Mouse (Mus musculus): ENCODE measurements around the gene Olfr1175-ps. TPM values are rescaled to one million over a fixed set of nuclear protein-coding genes. Genes with fewer than 3 reads are reported as not detected.

Gene Olfr1175-ps
- not detected in 2 replicates for polyA plus RNA-seq (2012; rRNA removed)

GRCm38 (mm10) chr2:88327115-88327514, at the start of gene Olfr1175-ps:
Gene Olfr1175-ps, minus strand, starts transcription at chr2:88327215.
- DNase-seq (ENCODE audit: low read depth), result no peak

- DNase-seq (ENCODE audit: low read depth), result no peak
Observed at GRCm38 (mm10) chr2:88356304-88356703, 29.3 kb upstream of the Olfr1175-ps start.

- no peak for DNase-seq (ENCODE audit: low read depth)
Observed at GRCm38 (mm10) chr2:88346392-88346791, 19.4 kb upstream of the Olfr1175-ps start, which contains the start of gene Olfr1177-ps. Gene Olfr1177-ps, minus strand, starts transcription at chr2:88346492.

- DNase-seq (ENCODE audit: low read depth), result no peak
Observed at GRCm38 (mm10) chr2:88336421-88336820, 9.4 kb upstream of the Olfr1175-ps start, which contains the start of gene Olfr1176. Gene Olfr1176, plus strand, starts transcription at chr2:88336721.

- no peak for DNase-seq (ENCODE audit: low read depth)
Observed at GRCm38 (mm10) chr2:88315035-88315434, 12.0 kb downstream of the Olfr1175-ps start, which contains the start of gene Olfr1174-ps. Gene Olfr1174-ps, minus strand, starts transcription at chr2:88315135.

- no peak for DNase-seq (ENCODE audit: low read depth)
Observed at GRCm38 (mm10) chr2:88279775-88280174, 47.2 kb downstream of the Olfr1175-ps start, which contains the start of gene Olfr1173. Gene Olfr1173, minus strand, starts transcription at chr2:88279875.

Other genes with a start within 250 kb of the Olfr1175-ps start
- gene Olfr1164, start 233.2 kb downstream of the Olfr1175-ps start, polyA plus RNA-seq (2012; rRNA removed), result not detected in 2 replicates
- gene Olfr1166, start 198.9 kb downstream of the Olfr1175-ps start, polyA plus RNA-seq (2012; rRNA removed), result not detected in 2 replicates
- gene Olfr1167, start 172.0 kb downstream of the Olfr1175-ps start, polyA plus RNA-seq (2012; rRNA removed), result not detected in 2 replicates
- gene Olfr1168, start 145.3 kb downstream of the Olfr1175-ps start, polyA plus RNA-seq (2012; rRNA removed), result not detected in 2 replicates
- gene Olfr1170, start 98.9 kb downstream of the Olfr1175-ps start, polyA plus RNA-seq (2012; rRNA removed), result not detected in 2 replicates
- not detected in 2 replicates for gene Olfr1173, start 47.3 kb downstream of the Olfr1175-ps start, polyA plus RNA-seq (2012; rRNA removed)
- not detected in 2 replicates for gene Olfr1174-ps, start 12.1 kb downstream of the Olfr1175-ps start, polyA plus RNA-seq (2012; rRNA removed)
- not detected in 2 replicates for gene Olfr1176, start 9.5 kb upstream of the Olfr1175-ps start, polyA plus RNA-seq (2012; rRNA removed)
- not detected in 2 replicates for gene Olfr1177-ps, start 19.3 kb upstream of the Olfr1175-ps start, polyA plus RNA-seq (2012; rRNA removed)
- not detected in 2 replicates for gene Olfr1178, start 59.8 kb upstream of the Olfr1175-ps start, polyA plus RNA-seq (2012; rRNA removed)
- not detected in 2 replicates for gene Olfr1179, start 79.2 kb upstream of the Olfr1175-ps start, polyA plus RNA-seq (2012; rRNA removed)
- gene Olfr1180, start 91.9 kb upstream of the Olfr1175-ps start, polyA plus RNA-seq (2012; rRNA removed), result not detected in 2 replicates
- not detected in 2 replicates for gene Olfr1181, start 99.0 kb upstream of the Olfr1175-ps start, polyA plus RNA-seq (2012; rRNA removed)
- gene Gm13757, start 121.9 kb upstream of the Olfr1175-ps start, polyA plus RNA-seq (2012; rRNA removed), result not detected in 2 replicates
- gene Olfr1183, start 127.7 kb upstream of the Olfr1175-ps start, polyA plus RNA-seq (2012; rRNA removed), result not detected in 2 replicates
- gene Olfr1184, start 156.4 kb upstream of the Olfr1175-ps start, polyA plus RNA-seq (2012; rRNA removed), result not detected in 2 replicates
- gene Olfr1185-ps1, start 166.1 kb upstream of the Olfr1175-ps start, polyA plus RNA-seq (2012; rRNA removed), result not detected in 2 replicates
- gene Olfr1186, start 191.3 kb upstream of the Olfr1175-ps start, polyA plus RNA-seq (2012; rRNA removed), result not detected in 2 replicates
- not detected in 2 replicates for gene Olfr1188, start 229.7 kb upstream of the Olfr1175-ps start, polyA plus RNA-seq (2012; rRNA removed)